Mouse (Mus musculus) layer of hippocampus, adult 2 months (tissue): ENCODE measurements at regions not wholly inside any gene's neighbourhood (a gene's known extent, or its start where the extent isn't known, plus 50 kb on each side); places are given as distances from the start of the nearest gene placed in this dataset.

Source experiments
- DNase-seq, 2 experiments: peaks; one replicate each; pipeline ENCODE4 v3.0.0; 2022; ENCODE audit warnings: low spot score in 2 of 2
- H3K27ac ChIP-seq: fragments of 200-600 bp; 2 replicates; pipeline ENCODE4 v1.8.1; 2022
- H3K4me3 ChIP-seq: fragments of 200-600 bp; 2 replicates; pipeline ENCODE4 v1.8.1; 2022; ENCODE audit warnings: mild to moderate bottlenecking
- CTCF ChIP-seq: fragments of 200-600 bp; conservative IDR thresholded peaks from 2 replicates; pipeline ENCODE4 v1.8.1; 2022; ENCODE audit warnings: antibody characterized with exemption, mild to moderate bottlenecking, moderate library complexity

- DNase-seq: no peak
- no peak for TF ChIP-seq CTCF
- no peak overlapping the region for H3K4me3 ChIP-seq
- no peak overlapping the region for H3K27ac ChIP-seq
Observed at GRCm38 (mm10) chr3:102670972-102671371, 63.4 kb upstream of the Tspan2 start.

GRCm38 (mm10) chr3:102673506-102673905, 60.8 kb upstream of the Tspan2 start:
- DNase-seq: no peak
- no peak overlapping the region for H3K27ac ChIP-seq
- H3K4me3 ChIP-seq: no peak overlapping the region
- TF ChIP-seq CTCF: no peak

GRCm38 (mm10) chr3:102674068-102674467, 60.3 kb upstream of the Tspan2 start:
- Histone ChIP-seq H3K27ac (no peak overlapping the region), H3K4me3 (no peak overlapping the region)
- no peak for TF ChIP-seq CTCF
- no peak for DNase-seq

- DNase-seq: peak; percentile 77 to 87
- peak; percentile 33; the same call in 1 of the 2 replicates for TF ChIP-seq CTCF
- Histone ChIP-seq H3K4me3 (no peak overlapping the region; the same call in 1 of the 2 replicates), H3K27ac (peak overlapping the region; percentile 68)
Observed at GRCm38 (mm10) chr3:102676946-102677534, 57.3 kb upstream of the Tspan2 start.

DNA sequence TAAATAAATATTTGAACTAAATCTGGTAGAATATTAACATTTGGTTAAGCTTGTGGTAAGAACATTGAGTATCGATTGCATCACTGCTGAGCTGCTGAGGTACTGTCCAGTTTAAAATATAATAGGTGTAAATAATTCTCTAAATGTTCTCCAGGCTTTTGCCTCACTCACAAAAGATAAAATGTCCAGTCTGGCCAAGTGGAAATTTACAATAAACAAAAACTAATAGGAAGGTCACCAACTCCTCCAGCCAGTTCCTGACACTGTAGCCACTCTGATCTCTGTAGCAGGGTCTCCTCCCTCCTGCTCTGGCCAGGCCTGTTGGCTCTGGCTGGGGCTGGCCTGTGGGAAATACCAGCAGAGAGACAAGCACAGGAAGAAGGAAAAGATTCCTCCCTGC, 55.8 kb upstream of the Tspan2 start:
- Histone ChIP-seq H3K4me3 (no peak overlapping the region), H3K27ac (no peak overlapping the region)
- no peak for TF ChIP-seq CTCF
- no peak for DNase-seq

DNA sequence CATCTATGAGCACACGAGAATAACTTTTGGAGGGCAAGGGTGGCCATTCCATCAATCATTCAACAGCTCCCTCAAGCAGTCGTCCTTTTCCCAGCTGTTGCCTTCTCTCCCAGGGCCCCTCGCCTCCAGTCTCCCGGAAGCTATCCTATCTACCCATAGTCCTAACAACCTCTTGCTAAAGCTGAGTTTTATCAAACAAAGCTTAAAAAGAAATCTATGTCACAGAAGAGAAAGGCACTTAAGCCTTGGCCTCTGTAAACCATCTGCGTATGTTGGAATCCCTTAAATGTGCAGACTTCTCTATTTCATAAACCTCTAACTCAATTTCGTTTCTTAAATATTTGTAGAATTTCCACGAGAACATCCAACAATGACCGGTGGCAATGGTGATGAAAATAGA, 51.9 kb upstream of the Tspan2 start:
- no peak for TF ChIP-seq CTCF
- no peak overlapping the region for H3K4me3 ChIP-seq
- H3K27ac ChIP-seq: no peak overlapping the region
- no peak for DNase-seq

DNA sequence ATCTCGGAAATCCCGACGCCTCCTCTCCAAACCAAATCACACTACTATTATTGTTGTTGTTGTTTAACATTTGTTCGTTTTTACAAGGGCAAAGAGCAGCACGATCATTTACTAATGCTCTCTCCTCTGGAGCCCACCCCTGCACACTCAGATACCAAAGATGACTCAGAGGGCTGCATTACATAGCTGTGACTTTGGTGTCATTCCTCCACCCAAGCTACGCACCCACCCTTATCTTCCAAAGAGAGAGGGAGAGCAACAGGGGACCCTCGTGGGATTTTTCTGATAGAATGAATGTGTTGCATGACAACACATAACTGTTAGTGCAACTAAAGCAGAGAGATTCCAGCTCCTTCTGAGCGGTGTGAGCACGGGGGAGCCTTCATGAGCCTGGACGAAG, 50.8 kb upstream of the Tspan2 start:
- Histone ChIP-seq H3K4me3 (no peak overlapping the region), H3K27ac (no peak overlapping the region)
- no peak for TF ChIP-seq CTCF
- DNase-seq: no peak
